Mouse (Mus musculus) small intestine, adult 2 months (tissue): ENCODE measurements around the gene G430095P16Rik. TPM values are rescaled to one million over a fixed set of nuclear protein-coding genes. Genes with fewer than 3 reads are reported as not detected.
A peak's percentile ranks its signal among the peaks of the same experiment; 100 is the strongest.

Source experiments
- H3K27ac ChIP-seq: fragments of 200-500 bp; 2 replicates; pipeline ENCODE4 v1.5.1; 2012; ENCODE audit warnings: low read depth, low read length, control low read depth, inconsistent platforms; ENCODE audit not compliant: insufficient read depth
- H3K27me3 ChIP-seq: fragments of 200-500 bp; 2 replicates; pipeline ENCODE4 v1.6.1; 2012; ENCODE audit warnings: mild to moderate bottlenecking, moderate library complexity, low read length, inconsistent platforms; ENCODE audit not compliant: control insufficient read depth, insufficient read depth
- H3K36me3 ChIP-seq: fragments of 200-500 bp; 2 replicates; pipeline ENCODE4 v1.6.1; 2012; ENCODE audit warnings: mild to moderate bottlenecking, low read length, control low read depth, inconsistent platforms; ENCODE audit not compliant: control insufficient read depth, insufficient read depth
- H3K4me1 ChIP-seq: fragments of 200-500 bp; 2 replicates; pipeline ENCODE4 v1.6.1; 2012; ENCODE audit warnings: low read length, inconsistent platforms, mixed read lengths; ENCODE audit not compliant: control insufficient read depth, insufficient read depth, insufficient read length
- H3K4me3 ChIP-seq: fragments of 200-500 bp; 2 replicates; pipeline ENCODE4 v1.5.1; 2012; ENCODE audit warnings: low read depth, mild to moderate bottlenecking, control low read depth, inconsistent platforms, low read length, moderate library complexity
- CTCF ChIP-seq: fragments of 200-500 bp; IDR thresholded peaks from 2 replicates; pipeline ENCODE4 v1.5.1; 2012; ENCODE audit warnings: low read depth, mild to moderate bottlenecking, control low read depth, inconsistent platforms, low read length, moderate library complexity, mixed read lengths; ENCODE audit not compliant: insufficient replicate concordance, insufficient read length; ENCODE audit errors: extremely low read depth
- POLR2A ChIP-seq: fragments of 200-500 bp; IDR thresholded peaks from 2 replicates; pipeline ENCODE4 v1.6.1; 2012; ENCODE audit warnings: low read depth, mild to moderate bottlenecking, control low read depth, inconsistent platforms, low read length, moderate library complexity
- WGBS: fragments of 180-500 bp; shearing (Covaris S2); methylation state at CpG from one replicate; pipeline ENCODE4 v1.1.7; 2018; 5-methylcytosine and 5-hydroxymethylcytosine counted together
- polyA plus RNA-seq: library from polyadenylated mRNA; depleted of rRNA; stranded (reverse); fragments of >200 nt; gene quantifications from 2 replicates; pipeline ENCODE4 v1.2.3, GENCODE M21; 2012

G430095P16Rik gene
- polyA plus RNA-seq, 1 experiment = 0.30 TPM

DNA sequence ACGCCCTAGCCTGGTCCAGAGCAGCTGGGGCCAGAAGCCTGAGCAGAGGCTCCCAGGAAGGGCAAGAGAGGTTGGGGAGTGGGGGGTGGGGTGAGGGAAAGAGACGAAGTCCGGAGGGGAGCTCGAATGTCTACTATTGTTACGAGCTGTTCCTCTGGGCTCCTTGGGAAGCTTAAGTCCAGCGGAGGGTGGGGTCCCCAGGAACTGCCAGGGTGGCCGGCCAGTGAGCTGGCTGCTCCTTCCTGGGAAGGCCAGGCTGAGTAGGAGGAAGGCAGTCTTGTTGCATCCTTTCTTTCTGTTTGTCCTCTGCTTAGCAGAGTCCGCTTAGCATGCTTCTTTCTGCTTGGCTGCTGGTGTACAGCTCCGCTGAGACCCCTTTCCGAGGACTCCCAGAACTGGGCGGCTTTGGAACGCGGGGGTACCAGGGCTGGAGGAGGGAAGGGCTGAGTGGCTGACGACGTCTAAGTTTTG is 14.7 kb upstream of the G430095P16Rik start:
- Histone ChIP-seq H3K27ac (no peak overlapping the region), H3K4me3 (0 out of 2 replicates have a peak overlapping the region, but pooled peaks have one; percentile 25), H3K36me3 (no peaks in the 10 kb centered on the region), H3K27me3 (peaks cover 29% of the 10 kb centered on the region), H3K4me1 (peaks cover 25% of the 10 kb centered on the region)
- TF ChIP-seq POLR2A (no peak), CTCF (no peak)
- 69% methylated on average over 15 of the region's 15 CpGs for WGBS

DNA sequence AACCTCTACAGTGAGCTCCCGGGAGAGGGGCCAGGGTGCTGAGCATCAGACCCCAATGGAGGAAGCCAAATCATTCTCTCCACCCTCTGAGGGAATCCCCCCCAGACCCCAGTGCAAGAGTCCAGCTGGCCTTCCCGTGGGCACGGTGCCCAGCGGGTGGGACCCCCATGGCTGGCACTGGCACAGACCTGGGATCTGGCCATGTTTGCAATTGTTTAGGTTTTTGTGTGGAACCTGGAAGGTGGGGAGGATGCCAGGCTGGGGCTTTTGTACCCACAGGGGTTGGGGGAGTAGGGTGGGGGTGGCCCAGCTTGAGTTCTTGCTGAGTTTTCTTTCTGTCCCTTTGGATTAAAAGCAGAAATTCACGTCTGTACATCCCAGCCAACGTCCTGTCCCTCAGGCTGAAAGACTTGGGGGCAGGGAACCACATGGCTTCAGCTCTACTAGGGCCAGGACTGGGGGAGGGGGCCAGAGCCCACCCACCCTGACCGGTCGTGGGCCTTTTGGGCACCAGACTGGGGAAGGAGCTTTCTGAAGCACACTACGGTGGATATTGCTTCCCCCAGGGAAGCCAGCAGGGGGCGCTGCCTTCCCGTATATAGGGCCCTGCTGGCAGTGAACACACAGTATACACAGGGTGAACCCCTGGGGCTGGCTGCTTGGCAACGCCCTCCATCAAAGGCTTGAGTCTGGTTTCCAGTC is 13.9 kb upstream of the G430095P16Rik start:
- Histone ChIP-seq H3K27ac (no peak overlapping the region), H3K36me3 (no peaks in the 10 kb centered on the region; the same call in 1 of the 2 replicates), H3K27me3 (peaks cover 29% of the 10 kb centered on the region), H3K4me1 (peaks cover 21% of the 10 kb centered on the region), H3K4me3 (no peak overlapping the region)
- WGBS = 34% methylated on average over 12 of the region's 12 CpGs
- TF ChIP-seq CTCF (peak; percentile 94), POLR2A (no peak)

DNA sequence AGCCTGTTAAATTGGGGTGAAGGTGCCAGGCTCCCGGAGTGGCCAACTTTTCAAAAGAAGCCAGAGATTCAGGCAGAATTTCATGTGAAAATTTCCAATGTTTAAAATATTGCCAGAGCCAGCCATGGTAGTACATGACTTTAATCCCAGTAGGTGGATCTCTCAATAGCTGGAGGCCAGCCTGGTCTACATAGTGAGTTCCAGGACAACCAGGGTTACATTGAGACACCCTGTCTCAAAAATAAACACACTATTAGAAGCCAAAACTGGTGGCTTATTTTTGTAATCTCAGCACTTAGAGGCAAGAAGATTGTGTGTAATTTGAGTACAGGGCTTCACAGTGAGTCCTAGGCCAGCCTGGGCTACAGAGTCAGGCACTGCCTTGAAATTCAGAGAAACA is 12.9 kb upstream of the G430095P16Rik start:
- Histone ChIP-seq H3K4me1 (peaks cover 19% of the 10 kb centered on the region), H3K27ac (no peak overlapping the region), H3K27me3 (peaks cover 23% of the 10 kb centered on the region), H3K36me3 (no peaks in the 10 kb centered on the region; the same call in 1 of the 2 replicates), H3K4me3 (no peak overlapping the region)
- TF ChIP-seq CTCF (no peak), POLR2A (no peak)
- WGBS = 95% methylated on average over 1 of the region's 1 CpGs

DNA sequence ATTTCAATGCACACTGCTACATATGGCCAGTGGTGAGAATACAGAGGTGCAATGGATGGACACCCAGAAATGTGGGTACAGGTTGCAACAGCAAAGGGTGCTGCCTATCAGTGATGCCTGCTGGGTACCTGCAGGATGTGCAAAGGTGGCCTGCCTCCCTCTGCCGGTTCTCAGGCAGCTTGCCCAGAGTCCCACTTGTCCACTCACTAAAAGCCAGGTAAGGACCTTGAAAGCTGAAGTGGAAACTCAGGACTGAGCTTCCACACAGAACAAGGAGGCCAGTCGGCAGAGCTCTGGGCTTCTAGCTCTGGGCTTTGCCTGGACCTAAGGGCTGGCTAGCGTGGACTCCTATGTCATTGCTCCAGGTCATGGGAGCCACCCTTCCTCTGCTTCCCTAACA is 11.5 kb upstream of the G430095P16Rik start:
- H3K27ac ChIP-seq = no peak overlapping the region
- H3K36me3 ChIP-seq = peaks cover 4% of the 10 kb centered on the region
- no peak for TF ChIP-seq CTCF
- no peak for TF ChIP-seq POLR2A
- WGBS = 64% methylated on average over 3 of the region's 3 CpGs
- H3K4me3 ChIP-seq = no peak overlapping the region
- peaks cover 13% of the 10 kb centered on the region for H3K4me1 ChIP-seq
- H3K27me3 ChIP-seq = peaks cover 12% of the 10 kb centered on the region

DNA sequence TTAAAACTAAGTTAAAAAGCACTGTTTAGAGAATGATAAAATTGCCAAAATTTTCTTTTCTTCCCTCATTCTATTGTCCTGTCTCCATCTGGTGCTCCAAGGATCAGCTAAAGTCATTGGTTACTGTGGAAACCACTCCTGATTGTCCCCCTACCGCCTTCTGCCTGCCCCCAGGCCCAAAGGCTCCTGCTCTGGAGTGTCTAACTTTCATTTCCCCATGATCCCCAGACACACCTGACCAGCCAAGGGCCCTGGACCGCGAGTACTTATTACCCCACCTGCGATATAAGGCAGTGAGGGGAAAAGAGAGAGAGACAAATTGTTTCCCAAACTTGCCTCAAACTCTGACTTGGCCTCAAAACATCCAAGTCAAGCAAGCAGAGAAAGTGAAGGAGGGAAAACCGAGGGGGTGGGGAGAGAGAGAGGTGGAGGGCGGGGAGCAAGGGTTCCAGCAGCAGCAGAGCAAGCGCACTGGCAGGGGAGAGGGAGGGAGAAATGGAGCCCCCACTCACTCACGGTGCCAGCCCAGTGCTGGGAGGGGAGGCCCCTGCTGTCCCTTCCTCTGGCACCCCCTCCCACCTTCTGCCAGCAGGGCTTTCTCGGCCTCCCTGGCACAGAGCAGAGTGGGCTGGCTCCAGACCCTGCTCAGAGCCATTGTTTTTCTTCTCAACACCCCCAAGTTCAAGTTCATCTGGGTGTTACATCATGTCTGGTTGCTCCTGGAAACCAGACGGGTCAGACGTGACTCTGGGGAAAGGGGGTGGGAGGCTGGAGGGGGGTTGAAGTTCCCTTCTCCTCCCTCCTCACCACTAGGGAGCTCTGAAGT is 10.7 kb upstream of the G430095P16Rik start:
- Histone ChIP-seq H3K36me3 (peaks cover 8% of the 10 kb centered on the region), H3K4me3 (no peak overlapping the region), H3K27ac (peak overlapping the region; percentile 40), H3K4me1 (peaks cover 6% of the 10 kb centered on the region), H3K27me3 (peaks cover 4% of the 10 kb centered on the region; the same call in 1 of the 2 replicates)
- no peak for TF ChIP-seq POLR2A
- TF ChIP-seq CTCF = no peak
- 63% methylated on average over 11 of the region's 11 CpGs for WGBS

DNA sequence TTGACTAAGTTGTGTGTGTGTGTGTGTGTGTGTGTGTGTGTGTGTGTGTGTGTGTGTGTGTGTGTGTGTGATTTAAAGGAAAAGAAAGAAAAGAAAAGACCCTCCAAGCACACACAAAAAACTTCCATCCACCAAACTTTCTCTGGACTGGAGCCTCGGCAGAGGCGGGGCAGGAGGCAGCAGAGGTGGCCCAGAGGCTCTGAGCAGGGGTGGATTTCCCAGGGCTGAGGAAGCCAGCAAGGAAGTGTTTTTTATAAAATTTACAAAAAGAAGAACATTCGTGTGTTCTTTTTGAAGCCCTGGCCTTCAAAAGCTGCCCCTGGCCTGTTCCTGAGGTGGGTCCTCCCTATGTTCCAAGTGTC is 10.1 kb upstream of the G430095P16Rik start:
- Histone ChIP-seq H3K27ac (no peak overlapping the region), H3K4me3 (no peak overlapping the region), H3K4me1 (peaks cover 2% of the 10 kb centered on the region), H3K36me3 (peaks cover 8% of the 10 kb centered on the region), H3K27me3 (no peaks in the 10 kb centered on the region)
- WGBS = 54% methylated on average over 3 of the region's 3 CpGs
- TF ChIP-seq POLR2A (no peak), CTCF (no peak)

DNA sequence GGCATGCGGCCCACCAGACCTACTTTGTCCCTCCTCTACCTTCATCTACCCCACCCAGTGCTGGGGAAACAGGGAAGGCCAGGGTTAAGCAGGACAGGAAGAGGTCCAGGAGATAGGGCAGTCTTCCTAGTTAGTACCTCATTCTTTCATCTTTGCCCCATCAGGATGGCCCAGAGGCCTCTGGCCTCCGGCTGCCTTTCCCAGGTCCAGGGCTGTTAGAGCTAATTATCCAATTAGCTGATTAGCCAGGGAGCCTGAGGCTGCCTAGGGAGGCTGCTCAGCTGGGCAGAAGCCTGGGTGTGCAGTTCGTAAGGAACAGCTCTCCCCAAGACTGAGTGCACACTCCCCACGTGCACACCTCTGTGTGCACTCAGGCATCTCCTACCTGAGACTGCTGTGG is 9.4 kb upstream of the G430095P16Rik start:
- 89% methylated on average over 4 of the region's 4 CpGs for WGBS
- peaks cover 8% of the 10 kb centered on the region for H3K36me3 ChIP-seq
- H3K27me3 ChIP-seq = no peaks in the 10 kb centered on the region
- H3K4me1 ChIP-seq = no peaks in the 10 kb centered on the region; the same call in none of the 2 replicates
- H3K27ac ChIP-seq = no peak overlapping the region
- no peak overlapping the region for H3K4me3 ChIP-seq
- TF ChIP-seq POLR2A (no peak), CTCF (no peak)
